Mouse (Mus musculus) ES-Bruce4 (cell line): Measurements from ENCODE around the gene Dgkh. TPM values are rescaled to one million over a fixed set of nuclear protein-coding genes. Genes with fewer than 3 reads are reported as not detected.
"Not testable (repeated sequence)": the region's sequence is repeated elsewhere in the genome, so short reads cannot be mapped to it uniquely, and the experiment has no call there.

ENCODE experiments used
- H3K27ac ChIP-seq: 2 replicates; pipeline ENCODE4 v1.5.1; 2012; ENCODE audit warnings: low read length, inconsistent platforms; ENCODE audit not compliant: insufficient read depth
- H3K27me3 ChIP-seq: 2 replicates; pipeline ENCODE4 v1.6.1; 2012; ENCODE audit warnings: mild to moderate bottlenecking, low read length, inconsistent platforms; ENCODE audit not compliant: control insufficient read depth, poor library complexity, insufficient read depth, severe bottlenecking
- H3K36me3 ChIP-seq: 2 replicates; pipeline ENCODE4 v1.6.1; 2012; ENCODE audit warnings: inconsistent platforms, mild to moderate bottlenecking, low read length, moderate library complexity; ENCODE audit not compliant: control insufficient read depth, poor library complexity, insufficient read depth, severe bottlenecking
- H3K4me1 ChIP-seq: one replicate; pipeline ENCODE4 v1.8.1; 2011; ENCODE audit warnings: low read length; ENCODE audit not compliant: control insufficient read depth, insufficient read depth
- H3K4me3 ChIP-seq: 2 replicates; pipeline ENCODE4 v1.5.1; 2011; ENCODE audit warnings: low read depth, mild to moderate bottlenecking, low read length
- H3K9ac ChIP-seq: 2 replicates; pipeline ENCODE4 v1.6.1; 2012; ENCODE audit warnings: low read depth, mild to moderate bottlenecking, inconsistent platforms; ENCODE audit not compliant: poor library complexity, severe bottlenecking
- H3K9me3 ChIP-seq: replicated peaks from 2 replicates; pipeline ENCODE4 v1.6.1; 2012; ENCODE audit warnings: mild to moderate bottlenecking, low read length, inconsistent platforms; ENCODE audit not compliant: control insufficient read depth, poor library complexity, insufficient read depth, severe bottlenecking
- CTCF ChIP-seq: IDR thresholded peaks from one replicate; pipeline ENCODE4 v1.8.1; 2011; ENCODE audit warnings: low read depth, low read length
- EP300 ChIP-seq: IDR thresholded peaks from 2 replicates; pipeline ENCODE4 v1.6.1; 2011; ENCODE audit warnings: low read depth, low read length; ENCODE audit not compliant: insufficient read depth
- POLR2A ChIP-seq: IDR thresholded peaks from one replicate; pipeline ENCODE4 v1.8.1; 2011; ENCODE audit warnings: low read length; ENCODE audit not compliant: insufficient read depth
- polyA plus RNA-seq: library from polyadenylated mRNA; stranded (reverse); fragments of >200 nt; gene quantifications from 2 replicates; pipeline ENCODE4 v1.2.4, GENCODE M21; 2011; ENCODE audit warnings: low read depth; ENCODE audit not compliant: missing spikeins, insufficient read depth, insufficient read length

Dgkh gene
- polyA plus RNA-seq, 1 experiment: 11.7 TPM

DNA sequence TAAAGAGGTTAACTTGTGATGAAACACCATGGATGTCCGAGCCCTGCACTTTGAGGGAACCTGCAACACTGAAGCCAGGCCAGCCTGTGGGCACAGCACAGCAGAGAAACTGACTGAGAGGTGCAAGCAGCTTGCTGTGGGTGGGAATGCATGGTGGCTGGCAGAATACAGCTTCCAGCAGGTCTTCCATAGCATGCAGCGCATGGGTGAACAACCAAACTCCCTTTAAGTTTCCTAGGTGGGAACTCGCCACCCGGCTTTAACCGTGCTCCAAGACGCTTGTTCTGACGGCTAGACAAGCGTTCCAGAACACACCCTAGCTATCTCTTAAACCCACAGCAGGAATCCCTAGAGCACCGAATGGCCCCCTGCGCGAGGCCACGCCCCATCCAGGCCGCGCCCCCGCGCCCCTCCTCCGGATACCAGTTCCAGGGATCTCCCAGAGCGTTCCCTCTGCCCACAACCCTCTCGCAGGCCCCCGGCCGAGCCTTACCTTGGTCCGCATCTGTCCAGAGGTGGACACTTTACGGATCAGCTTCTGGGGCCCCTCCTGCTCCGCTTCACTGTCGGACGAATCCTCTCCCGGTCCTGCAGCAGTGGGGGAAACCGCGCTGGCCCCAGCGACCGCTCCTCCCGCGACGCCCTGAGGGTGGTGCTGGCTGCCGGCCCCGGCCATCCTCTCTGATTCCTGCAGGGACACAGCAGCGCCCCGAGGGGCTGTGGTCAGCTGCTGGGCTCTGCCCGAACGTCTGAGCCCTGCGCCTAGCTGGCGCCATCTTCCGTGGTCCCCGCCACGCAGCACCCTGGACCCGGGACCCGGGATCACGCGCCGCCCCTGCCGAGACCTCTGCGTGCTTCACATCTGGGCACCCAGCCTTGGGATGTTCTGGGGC, 7.9 kb downstream of the Dgkh start:
- H3K4me1 ChIP-seq: peaks cover 9% of the 10 kb centered on the region
- H3K36me3 ChIP-seq: no peaks in the 10 kb centered on the region
- H3K27ac ChIP-seq: peak overlapping the region; percentile 61
- H3K9me3 ChIP-seq: no peaks in the 10 kb centered on the region
- peak overlapping the region; percentile 73 for H3K9ac ChIP-seq
- H3K4me3 ChIP-seq: peak overlapping the region; percentile 95
- H3K27me3 ChIP-seq: no peaks in the 10 kb centered on the region
- TF ChIP-seq POLR2A (no peak), CTCF (no peak), EP300 (no peak)

DNA sequence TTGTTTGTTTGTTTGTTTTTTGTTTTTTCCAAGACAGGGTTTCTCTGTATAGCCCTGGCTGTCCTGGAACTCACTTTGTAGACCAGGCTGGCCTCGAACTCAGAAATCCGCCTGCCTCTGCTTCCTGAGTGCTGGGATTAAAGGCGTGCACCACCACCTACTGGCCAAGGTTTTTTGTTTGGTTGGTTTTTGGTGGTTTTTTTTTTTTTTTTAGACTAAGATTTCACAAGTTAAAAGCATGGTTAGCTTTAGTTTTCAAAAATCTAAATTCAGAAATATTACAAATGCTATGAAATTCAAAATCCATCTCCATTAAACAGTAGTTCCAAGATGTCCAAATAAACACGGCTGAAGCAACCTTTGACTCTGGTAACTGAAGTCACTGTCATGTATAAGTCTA, 8.9 kb downstream of the Dgkh start:
- H3K27me3 ChIP-seq, H3K36me3 ChIP-seq, H3K9ac ChIP-seq, H3K27ac ChIP-seq, H3K4me1 ChIP-seq, H3K4me3 ChIP-seq, H3K9me3 ChIP-seq: not testable (repeated sequence)

DNA sequence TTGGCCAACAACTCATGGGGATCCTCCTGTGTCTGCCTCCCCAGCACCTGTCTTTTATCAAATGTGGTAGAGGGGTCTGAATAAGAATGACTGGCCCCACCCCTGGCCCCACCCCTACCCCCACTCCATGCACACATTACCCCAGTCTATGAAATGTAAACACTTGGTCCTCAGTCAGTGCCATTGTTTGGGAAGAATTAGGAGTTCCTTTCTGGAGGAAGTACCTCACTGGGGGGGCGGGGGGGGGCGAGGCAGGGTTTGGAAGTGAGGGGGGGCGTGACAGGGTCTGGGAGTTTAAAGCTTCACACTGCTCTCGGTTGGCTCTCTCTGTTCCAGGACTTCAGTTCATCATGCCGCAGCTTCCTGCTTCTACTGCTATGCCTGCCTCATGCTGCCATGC, 10.5 kb downstream of the Dgkh start:
- Histone ChIP-seq H3K36me3 (no peaks in the 10 kb centered on the region), H3K4me3 (no peak overlapping the region), H3K27ac (peak overlapping the region; percentile 72), H3K27me3 (no peaks in the 10 kb centered on the region), H3K9me3 (no peaks in the 10 kb centered on the region), H3K9ac (no peak overlapping the region), H3K4me1 (peaks cover 9% of the 10 kb centered on the region)
- no peak for TF ChIP-seq EP300

DNA sequence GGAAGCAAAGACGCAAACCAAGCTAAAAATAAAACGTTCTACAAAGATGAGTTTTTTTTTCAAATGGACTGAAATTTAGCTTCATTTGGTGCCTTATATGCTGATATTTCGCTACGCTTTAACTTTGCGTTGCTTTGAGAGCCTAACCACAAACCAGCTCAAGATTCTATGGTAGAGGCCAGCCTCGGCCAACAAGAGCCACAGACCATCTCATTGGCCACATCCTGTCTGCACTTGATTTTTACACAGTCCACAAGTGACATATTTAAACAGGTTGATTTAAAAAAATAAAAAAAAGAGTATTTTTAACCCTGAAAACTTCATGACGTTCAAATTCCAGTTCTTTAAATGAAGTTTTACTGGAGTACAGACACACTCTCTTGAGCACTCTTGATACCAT, 16.5 kb downstream of the Dgkh start:
- no peaks in the 10 kb centered on the region for H3K9me3 ChIP-seq
- H3K4me1 ChIP-seq: no peaks in the 10 kb centered on the region
- H3K27me3 ChIP-seq: no peaks in the 10 kb centered on the region
- TF ChIP-seq EP300 (no peak), CTCF (no peak), POLR2A (no peak)
- H3K9ac ChIP-seq: no peak overlapping the region
- H3K27ac ChIP-seq: no peak overlapping the region
- no peaks in the 10 kb centered on the region for H3K36me3 ChIP-seq
- no peak overlapping the region for H3K4me3 ChIP-seq

DNA sequence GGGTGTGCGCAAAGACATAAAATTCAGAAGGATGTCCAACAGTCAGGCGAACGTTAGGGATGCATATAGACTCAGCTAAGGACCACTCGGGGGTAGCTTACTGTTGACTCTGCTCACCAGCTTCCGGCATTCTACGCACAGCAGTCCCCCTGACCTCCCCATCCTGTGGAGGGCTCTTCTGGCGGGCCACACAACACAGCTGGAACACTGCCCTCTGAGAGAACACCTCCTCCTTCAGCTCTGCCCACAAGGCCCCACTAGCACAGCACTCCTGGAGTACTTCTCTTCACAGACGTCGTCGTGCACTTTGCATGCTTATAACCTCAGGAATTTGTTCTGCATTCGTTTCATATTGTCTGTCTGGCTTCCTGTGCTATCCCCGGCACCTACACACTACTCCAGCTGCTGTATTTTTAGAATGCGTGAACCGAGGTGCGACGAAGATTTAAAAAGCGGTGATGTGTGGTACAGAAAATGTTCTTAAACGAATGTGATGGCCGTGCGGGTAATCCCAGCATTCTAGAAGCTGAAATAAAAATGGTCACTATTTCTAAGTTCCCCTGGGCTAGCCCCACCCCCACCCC, 19.9 kb downstream of the Dgkh start:
- TF ChIP-seq EP300: no peak
- TF ChIP-seq CTCF: no peak
- TF ChIP-seq POLR2A: no peak
- Histone ChIP-seq H3K36me3 (no peaks in the 10 kb centered on the region), H3K9ac (no peak overlapping the region), H3K4me1 (no peaks in the 10 kb centered on the region), H3K4me3 (no peak overlapping the region), H3K27me3 (no peaks in the 10 kb centered on the region), H3K27ac (no peak overlapping the region), H3K9me3 (no peaks in the 10 kb centered on the region)

DNA sequence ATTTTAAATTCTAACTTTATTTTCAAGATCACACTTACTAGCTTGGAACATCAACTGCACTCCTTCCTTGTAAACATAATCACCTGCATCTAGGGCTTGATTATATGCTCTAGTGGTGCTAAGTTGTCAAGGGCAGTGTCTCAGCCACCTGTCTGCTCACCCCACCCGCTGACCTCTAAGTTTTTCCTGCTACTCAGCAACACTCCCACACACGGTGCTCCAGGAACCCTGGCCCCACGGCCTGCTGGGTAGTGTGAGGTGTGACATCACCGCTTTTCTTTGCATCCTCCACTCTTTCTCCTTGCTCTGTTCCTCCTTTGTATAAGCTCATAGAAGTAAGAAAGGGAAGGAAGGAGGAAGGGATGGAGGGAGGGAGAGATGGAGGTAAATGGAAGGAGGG, 21.9 kb downstream of the Dgkh start:
- H3K4me3 ChIP-seq: no peak overlapping the region
- no peaks in the 10 kb centered on the region for H3K36me3 ChIP-seq

More for the DNA sequence above, 21.9 kb downstream of the Dgkh start:
- H3K9ac ChIP-seq: no peak overlapping the region
- H3K9me3 ChIP-seq: no peaks in the 10 kb centered on the region
- no peaks in the 10 kb centered on the region for H3K4me1 ChIP-seq
- no peak overlapping the region for H3K27ac ChIP-seq
- TF ChIP-seq POLR2A (no peak), EP300 (no peak), CTCF (no peak)
- H3K27me3 ChIP-seq: no peaks in the 10 kb centered on the region
